Mouse (Mus musculus) spleen, postnatal 14 days (tissue): Measurements from ENCODE around the gene Pgm5.
"Not testable (repeated sequence)": the region's sequence is repeated elsewhere in the genome, so short reads cannot be mapped to it uniquely, and the experiment has no call there.

Experiments used
- DNase-seq, 2 experiments: peaks; one replicate each; pipeline ENCODE4 v3.0.0; 2021 to 2022; ENCODE audit warnings: low spot score in 2 of 2

Gene Pgm5

GRCm38 (mm10) chr19:24861612-24862451 is at the start of gene Pgm5:
TSS of gene Pgm5 (minus strand) at chr19:24861855.
- no peak for DNase-seq

GRCm38 (mm10) chr19:24908385-24909155 is 46.9 kb upstream of the Pgm5 start:
- DNase-seq: no peak

GRCm38 (mm10) chr19:24907655-24908054 is 46.0 kb upstream of the Pgm5 start:
- DNase-seq: no peak

GRCm38 (mm10) chr19:24902821-24903220 is 41.2 kb upstream of the Pgm5 start:
- no peak for DNase-seq

- DNase-seq: no peak
Measured at GRCm38 (mm10) chr19:24902256-24902655, 40.6 kb upstream of the Pgm5 start.

- no peak for DNase-seq
Measured at GRCm38 (mm10) chr19:24901666-24902065, 40.0 kb upstream of the Pgm5 start.

- no peak for DNase-seq
Measured at GRCm38 (mm10) chr19:24900581-24901220, 39.0 kb upstream of the Pgm5 start, which contains the start of gene Foxd4. TSS of gene Foxd4 (minus strand) at chr19:24901197.

- peak in 1 of 2 experiments; percentile 7 for DNase-seq
Measured at GRCm38 (mm10) chr19:24899578-24900544, 38.2 kb upstream of the Pgm5 start.

GRCm38 (mm10) chr19:24898737-24899577 is 37.3 kb upstream of the Pgm5 start:
- DNase-seq: no peak

GRCm38 (mm10) chr19:24897896-24898736 is 36.5 kb upstream of the Pgm5 start:
- DNase-seq: no peak

GRCm38 (mm10) chr19:24897006-24897895 is 35.6 kb upstream of the Pgm5 start:
- DNase-seq: no peak

GRCm38 (mm10) chr19:24896536-24896935 is 34.9 kb upstream of the Pgm5 start:
- DNase-seq: no peak

GRCm38 (mm10) chr19:24886888-24887287 is 25.2 kb upstream of the Pgm5 start:
- no peak for DNase-seq

GRCm38 (mm10) chr19:24885504-24885903 is 23.8 kb upstream of the Pgm5 start:
- DNase-seq: peak in 1 of 2 experiments; percentile 19

- no peak for DNase-seq
Measured at GRCm38 (mm10) chr19:24881237-24881636, 19.6 kb upstream of the Pgm5 start.

GRCm38 (mm10) chr19:24875129-24875870 is 13.6 kb upstream of the Pgm5 start, which contains the start of gene Gm10053:
TSS of gene Gm10053 (plus strand) at chr19:24875686.
- DNase-seq: not testable (repeated sequence)

GRCm38 (mm10) chr19:24873873-24874272 is 12.2 kb upstream of the Pgm5 start:
- DNase-seq: no peak
